Mouse (Mus musculus) megakaryocyte-erythroid progenitor cell, adult 5-6 weeks (primary cell): ENCODE measurements around the gene Arhgef25. TPM values are rescaled to one million over a fixed set of nuclear protein-coding genes. Genes with fewer than 3 reads are reported as not detected.
"Not testable (repeated sequence)": the region's sequence is repeated elsewhere in the genome, so short reads cannot be mapped to it uniquely, and the experiment has no call there.

Experiments
- ATAC-seq: replicated peaks from 2 replicates; pipeline ENCODE4 v1.8.0; 2016; ENCODE audit warnings: mild to moderate bottlenecking, inconsistent platforms; ENCODE audit not compliant: severe bottlenecking, poor library complexity, low FRiP score, low TSS enrichment
- total RNA-seq, 2 experiments: library from RNA; stranded (forward) in 1 of 2; stranded (reverse) in 1 of 2; fragments of 200-1000, 215-1000 nt in 1 of 2; fragments of >200 nt in 1 of 2; fragmentation: Nextera tagmentation in 1 of 2; gene quantifications; 2 replicates each; pipeline ENCODE4 v1.2.3; 2014 to 2017

The Arhgef25 gene
- total RNA-seq, 2 experiments from 2014 or later, result 35.4 to 46.0 TPM

- not testable (repeated sequence) for ATAC-seq
Measured at GRCm38 (mm10) chr10:127151233-127151632, 38.6 kb downstream of the Arhgef25 start.

- ATAC-seq, result no peak
Measured at GRCm38 (mm10) chr10:127150471-127150872, 39.4 kb downstream of the Arhgef25 start.

GRCm38 (mm10) chr10:127147135-127147534 is 42.7 kb downstream of the Arhgef25 start:
- no peak for ATAC-seq

GRCm38 (mm10) chr10:127145303-127145702 is 44.6 kb downstream of the Arhgef25 start:
- ATAC-seq, result no peak

- no peak for ATAC-seq
Measured at GRCm38 (mm10) chr10:127144536-127144935, 45.3 kb downstream of the Arhgef25 start.

GRCm38 (mm10) chr10:127143228-127143627 is 46.7 kb downstream of the Arhgef25 start:
- ATAC-seq, result no peak

- ATAC-seq, result no peak
Measured at GRCm38 (mm10) chr10:127141500-127141899, 48.4 kb downstream of the Arhgef25 start.

- ATAC-seq, result peak; percentile 47
Measured at GRCm38 (mm10) chr10:127140971-127141370, 48.9 kb downstream of the Arhgef25 start.

- ATAC-seq, result no peak
Measured at GRCm38 (mm10) chr10:127138328-127139141, 51.3 kb downstream of the Arhgef25 start.

- ATAC-seq, result no peak
Measured at GRCm38 (mm10) chr10:127137896-127138295, 52.0 kb downstream of the Arhgef25 start.

GRCm38 (mm10) chr10:127136510-127136909 is 53.4 kb downstream of the Arhgef25 start:
- ATAC-seq, result peak; percentile 15

- peak; percentile 92 for ATAC-seq
Measured at GRCm38 (mm10) chr10:127135118-127135836, 54.6 kb downstream of the Arhgef25 start.

- ATAC-seq, result not testable (repeated sequence)
Measured at GRCm38 (mm10) chr10:127134394-127135035, 55.4 kb downstream of the Arhgef25 start.

Other genes starting within 250 kb of the Arhgef25 start
- 54.7 and 56.7 TPM in 2 replicates for gene Ctdsp2, start 211.4 kb downstream of the Arhgef25 start, total RNA-seq (2014; fragmentation: Nextera tagmentation)
- 18.3 and 24.7 TPM in 2 replicates for gene Ctdsp2, start 211.4 kb downstream of the Arhgef25 start, total RNA-seq (2017)
- gene Avil, start 189.4 kb downstream of the Arhgef25 start, total RNA-seq (2014; fragmentation: Nextera tagmentation), result not detected in 2 replicates
- gene Avil, start 189.4 kb downstream of the Arhgef25 start, total RNA-seq (2017), result 0.38 TPM in 1 of 2 replicates, not detected in the other
- gene Tsfm, start 159.2 kb downstream of the Arhgef25 start, total RNA-seq (2014; fragmentation: Nextera tagmentation), result 41.6 and 61.2 TPM in 2 replicates
- 55.5 and 63.3 TPM in 2 replicates for gene Tsfm, start 159.2 kb downstream of the Arhgef25 start, total RNA-seq (2017)
- gene Mettl1, start 148.7 kb downstream of the Arhgef25 start, total RNA-seq (2014; fragmentation: Nextera tagmentation), result 54.1 and 55.2 TPM in 2 replicates
- 24.6 and 25.3 TPM in 2 replicates for gene Mettl1, start 148.7 kb downstream of the Arhgef25 start, total RNA-seq (2017)
- not detected in 2 replicates for gene Eef1akmt3, start 148.6 kb downstream of the Arhgef25 start, total RNA-seq (2014; fragmentation: Nextera tagmentation)
- gene Eef1akmt3, start 148.6 kb downstream of the Arhgef25 start, total RNA-seq (2017), result 0.38 TPM in 1 of 2 replicates, not detected in the other
- gene Cyp27b1, start 141.8 kb downstream of the Arhgef25 start, total RNA-seq (2014; fragmentation: Nextera tagmentation), result not detected in 2 replicates
- not detected in 2 replicates for gene Cyp27b1, start 141.8 kb downstream of the Arhgef25 start, total RNA-seq (2017)
- gene March9, start 129.9 kb downstream of the Arhgef25 start, total RNA-seq (2014; fragmentation: Nextera tagmentation), result not detected in 2 replicates
- gene March9, start 129.9 kb downstream of the Arhgef25 start, total RNA-seq (2017), result not detected in 2 replicates
- gene Cdk4, start 126.5 kb downstream of the Arhgef25 start, total RNA-seq (2014; fragmentation: Nextera tagmentation), result 656 and 761 TPM in 2 replicates
- gene Cdk4, start 126.5 kb downstream of the Arhgef25 start, total RNA-seq (2017), result 479 and 664 TPM in 2 replicates
- gene Tspan31, start 119.8 kb downstream of the Arhgef25 start, total RNA-seq (2014; fragmentation: Nextera tagmentation), result 43.9 and 73.9 TPM in 2 replicates
- 28.9 and 55.3 TPM in 2 replicates for gene Tspan31, start 119.8 kb downstream of the Arhgef25 start, total RNA-seq (2017)
- 19.7 and 45.9 TPM in 2 replicates for gene Agap2, start 114.8 kb downstream of the Arhgef25 start, total RNA-seq (2014; fragmentation: Nextera tagmentation)
- gene Agap2, start 114.8 kb downstream of the Arhgef25 start, total RNA-seq (2017), result 26.4 and 43.3 TPM in 2 replicates
- 55.8 and 64.5 TPM in 2 replicates for gene Os9, start 69.0 kb downstream of the Arhgef25 start, total RNA-seq (2014; fragmentation: Nextera tagmentation)
- gene Os9, start 69.0 kb downstream of the Arhgef25 start, total RNA-seq (2017), result 152 and 154 TPM in 2 replicates
- gene B4galnt1, start 24.9 kb downstream of the Arhgef25 start, total RNA-seq (2014; fragmentation: Nextera tagmentation), result 67.2 and 84.7 TPM in 2 replicates
- gene B4galnt1, start 24.9 kb downstream of the Arhgef25 start, total RNA-seq (2017), result 18.5 and 23.3 TPM in 2 replicates
- 1.8 TPM in 1 of 2 replicates, not detected in the other for gene Slc26a10, start 9.4 kb downstream of the Arhgef25 start, total RNA-seq (2014; fragmentation: Nextera tagmentation)
- gene Slc26a10, start 9.4 kb downstream of the Arhgef25 start, total RNA-seq (2017), result 1.8 TPM in 1 of 2 replicates, not detected in the other
- gene Dtx3, start 5.6 kb upstream of the Arhgef25 start, total RNA-seq (2014; fragmentation: Nextera tagmentation), result 97.0 and 160 TPM in 2 replicates
- gene Dtx3, start 5.6 kb upstream of the Arhgef25 start, total RNA-seq (2017), result 28.5 and 29.5 TPM in 2 replicates
- gene Pip4k2c, start 21.5 kb upstream of the Arhgef25 start, total RNA-seq (2014; fragmentation: Nextera tagmentation), result 58.6 and 59.9 TPM in 2 replicates
- gene Pip4k2c, start 21.5 kb upstream of the Arhgef25 start, total RNA-seq (2017), result 28.0 and 35.3 TPM in 2 replicates
- not detected in 2 replicates for gene Kif5a, start 73.3 kb upstream of the Arhgef25 start, total RNA-seq (2014; fragmentation: Nextera tagmentation)
- gene Kif5a, start 73.3 kb upstream of the Arhgef25 start, total RNA-seq (2017), result 0.14 and 0.23 TPM in 2 replicates
- 100 and 123 TPM in 2 replicates for gene Dctn2, start 76.3 kb upstream of the Arhgef25 start, total RNA-seq (2014; fragmentation: Nextera tagmentation)
- 106 and 124 TPM in 2 replicates for gene Dctn2, start 76.3 kb upstream of the Arhgef25 start, total RNA-seq (2017)
- gene Mbd6, start 98.9 kb upstream of the Arhgef25 start, total RNA-seq (2014; fragmentation: Nextera tagmentation), result 42.8 and 72.8 TPM in 2 replicates
- 2.7 and 3.8 TPM in 2 replicates for gene Mbd6, start 98.9 kb upstream of the Arhgef25 start, total RNA-seq (2017)
- 135 and 140 TPM in 2 replicates for gene Mars, start 121.7 kb upstream of the Arhgef25 start, total RNA-seq (2014; fragmentation: Nextera tagmentation)
- gene Mars, start 121.7 kb upstream of the Arhgef25 start, total RNA-seq (2017), result 213 and 264 TPM in 2 replicates
- 20.9 and 31.7 TPM in 2 replicates for gene Arhgap9, start 131.9 kb upstream of the Arhgef25 start, total RNA-seq (2014; fragmentation: Nextera tagmentation)
- 10.5 and 10.8 TPM in 2 replicates for gene Arhgap9, start 131.9 kb upstream of the Arhgef25 start, total RNA-seq (2017)
- not detected in 2 replicates for gene Gli1, start 151.9 kb upstream of the Arhgef25 start, total RNA-seq (2014; fragmentation: Nextera tagmentation)
- gene Gli1, start 151.9 kb upstream of the Arhgef25 start, total RNA-seq (2017), result not detected in 2 replicates
- not detected in 2 replicates for gene Inhbe, start 164.3 kb upstream of the Arhgef25 start, total RNA-seq (2014; fragmentation: Nextera tagmentation)
- not detected in 2 replicates for gene Inhbe, start 164.3 kb upstream of the Arhgef25 start, total RNA-seq (2017)
- gene Inhbc, start 180.3 kb upstream of the Arhgef25 start, total RNA-seq (2014; fragmentation: Nextera tagmentation), result not detected in 2 replicates
- gene Inhbc, start 180.3 kb upstream of the Arhgef25 start, total RNA-seq (2017), result not detected in 2 replicates
- 46.8 and 49.9 TPM in 2 replicates for gene R3hdm2, start 190.2 kb upstream of the Arhgef25 start, total RNA-seq (2014; fragmentation: Nextera tagmentation)
- 25.3 and 38.5 TPM in 2 replicates for gene R3hdm2, start 190.2 kb upstream of the Arhgef25 start, total RNA-seq (2017)